ENCODE assay signal across 8 mouse cellular contexts in the genomic region with DNA sequence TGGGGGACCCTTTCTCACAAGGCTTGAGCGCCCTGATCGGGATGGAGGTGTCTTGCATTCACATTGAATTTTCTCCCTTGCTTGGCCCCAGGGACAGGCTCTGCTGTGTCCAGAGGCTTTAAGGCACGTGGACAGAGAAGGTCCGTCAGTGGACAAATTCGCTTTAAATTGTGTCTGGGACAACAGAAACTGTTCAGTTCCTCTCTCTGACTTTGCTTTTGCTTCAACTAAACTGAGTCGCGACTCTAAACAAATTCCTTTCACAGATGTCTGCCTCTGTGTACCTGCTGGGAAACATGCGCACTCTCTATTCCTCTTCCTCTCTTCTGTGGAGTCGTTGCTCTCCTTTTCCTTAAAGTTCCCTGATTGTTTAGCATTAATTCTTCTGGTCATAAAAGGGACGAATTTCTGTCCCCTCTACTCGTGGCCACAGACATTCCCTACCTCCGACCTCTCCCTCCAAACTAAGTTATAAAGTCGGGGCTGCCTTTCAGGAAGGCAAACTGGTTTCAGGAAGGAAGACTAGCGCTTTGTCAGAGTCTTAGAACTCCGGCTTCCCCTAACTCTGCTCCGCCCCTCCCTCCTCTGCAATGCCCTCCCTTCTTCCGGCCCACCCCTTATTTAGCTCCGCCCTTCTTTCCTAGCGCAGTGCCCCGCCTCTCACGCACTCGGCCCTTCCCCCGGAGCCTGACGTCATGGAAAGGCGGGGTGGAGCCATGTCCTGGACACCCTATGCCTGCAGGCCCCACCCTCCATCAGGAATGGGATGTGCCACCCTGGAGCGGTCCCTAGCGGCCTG. TPM values are rescaled to one million over a fixed set of nuclear protein-coding genes. Genes with fewer than 3 reads are reported as not detected.
DNase-seq lines count a peak whose midpoint lies in the region; ATAC-seq and TF ChIP-seq lines count a peak whose summit lies in the region.

No protein-coding gene starts in this region.

- peaks cover 39% of the 10 kb centered on the region for H3K4me1 ChIP-seq in erythroblast, embryonic 14.5 days (ENCODE audit: control insufficient read depth)
- H3K4me1 ChIP-seq in heart, embryonic 13.5 days, result peaks cover 59% of the 10 kb centered on the region
- H3K4me1 ChIP-seq in liver, embryonic 12.5 days, result peaks cover 73% of the 10 kb centered on the region
- H3K4me1 ChIP-seq in stomach, embryonic 15.5 days, result peaks cover 32% of the 10 kb centered on the region

- ATAC-seq in heart, embryonic 13.5 days (ENCODE audit: extremely low read depth, insufficient number of reproducible peaks, low FRiP score, low TSS enrichment), result peak; percentile 98
- peak; percentile 98 for ATAC-seq in liver, embryonic 12.5 days
- ATAC-seq in stomach, embryonic 15.5 days (ENCODE audit: insufficient read depth, low FRiP score, low read depth), result peak; percentile 96

- no peaks in the 10 kb centered on the region for H3K9me3 ChIP-seq in erythroblast, embryonic 14.5 days (ENCODE audit: control insufficient read depth, low read length)
- no peaks in the 10 kb centered on the region for H3K9me3 ChIP-seq in heart, embryonic 13.5 days
- H3K9me3 ChIP-seq in liver, embryonic 12.5 days (replicated peaks), result no peaks in the 10 kb centered on the region
- H3K9me3 ChIP-seq in stomach, embryonic 15.5 days, result no peaks in the 10 kb centered on the region

- peak overlapping the region; percentile 76 for H3K4me2 ChIP-seq in heart, embryonic 13.5 days
- H3K4me2 ChIP-seq in liver, embryonic 12.5 days, result peak overlapping the region; percentile 73
- peak overlapping the region; percentile 74 for H3K4me2 ChIP-seq in stomach, embryonic 15.5 days

- TF ChIP-seq POLR2A in brain, embryonic 14.5 days (IDR thresholded peaks at IDR 0.05; ENCODE audit: borderline replicate concordance, extremely low read depth, insufficient read depth, insufficient read length, poor library complexity, severe bottlenecking), result peak; percentile 68; the same call in 1 of the 2 replicates

- no peaks in the 10 kb centered on the region for H3K36me3 ChIP-seq in erythroblast, embryonic 14.5 days (ENCODE audit: control insufficient read depth)
- H3K36me3 ChIP-seq in heart, embryonic 13.5 days, result no peaks in the 10 kb centered on the region
- no peaks in the 10 kb centered on the region for H3K36me3 ChIP-seq in liver, embryonic 12.5 days
- no peaks in the 10 kb centered on the region for H3K36me3 ChIP-seq in stomach, embryonic 15.5 days

- H3K9ac ChIP-seq in heart, embryonic 13.5 days, result peak overlapping the region; percentile 81
- H3K9ac ChIP-seq in liver, embryonic 12.5 days, result peak overlapping the region; percentile 71
- H3K9ac ChIP-seq in stomach, embryonic 15.5 days, result peak overlapping the region; percentile 30; the same call in 1 of the 2 replicates

- TF ChIP-seq CTCF in brain, embryonic 14.5 days (IDR thresholded peaks at IDR 0.05; ENCODE audit: borderline replicate concordance, extremely low read depth, insufficient read depth, insufficient read length), result peak; percentile 61

- peak; percentile 99 for DNase-seq in B cell, adult 2 months
- DNase-seq in brain, embryonic 14.5 days (ENCODE audit: low read depth), result peak; percentile 99
- peak; percentile 100 for DNase-seq in kidney, postnatal 10 days
- peak; percentile 95 to 97 for DNase-seq in natural killer cell, adult 2 months (ENCODE audit: low spot score in 2 of 2)

- H3K4me3 ChIP-seq in erythroblast, embryonic 14.5 days (replicated peaks), result peak overlapping the region; percentile 71
- H3K4me3 ChIP-seq in heart, embryonic 13.5 days, result peak overlapping the region; percentile 54
- H3K4me3 ChIP-seq in liver, embryonic 12.5 days, result peak overlapping the region; percentile 59
- peak overlapping the region; percentile 40 for H3K4me3 ChIP-seq in stomach, embryonic 15.5 days (replicated peaks)

- H3K27ac ChIP-seq in heart, embryonic 13.5 days (replicated peaks), result peak overlapping the region; percentile 86
- peak overlapping the region; percentile 80 for H3K27ac ChIP-seq in liver, embryonic 12.5 days
- H3K27ac ChIP-seq in stomach, embryonic 15.5 days, result peak overlapping the region; percentile 92

- WGBS in heart, embryonic 13.5 days, result 4% methylated on average over 27 of the region's 27 CpGs
- 3% methylated on average over 27 of the region's 27 CpGs for WGBS in liver, embryonic 12.5 days (ENCODE audit: insufficient replicate concordance)
- 2% methylated on average over 27 of the region's 27 CpGs for WGBS in stomach, embryonic 15.5 days

- no peaks in the 10 kb centered on the region for H3K27me3 ChIP-seq in erythroblast, embryonic 14.5 days (ENCODE audit: control insufficient read depth)
- no peaks in the 10 kb centered on the region for H3K27me3 ChIP-seq in heart, embryonic 13.5 days (replicated peaks)
- no peaks in the 10 kb centered on the region for H3K27me3 ChIP-seq in liver, embryonic 12.5 days (replicated peaks)
- H3K27me3 ChIP-seq in stomach, embryonic 15.5 days (replicated peaks), result no peaks in the 10 kb centered on the region

RNA-seq across cellular contexts. Expression of gene Itpkb, which starts 56.9 kb away (rescaled TPM):
- polyA plus RNA-seq in brain, embryonic 14.5 days (2012; rRNA removed), result 3.0 and 6.3 TPM in 2 replicates
- 0.03 and 0.04 TPM in 2 replicates for polyA plus RNA-seq in erythroblast, embryonic 14.5 days (2012)
- polyA plus RNA-seq in heart, embryonic 13.5 days (2015; fragmentation: Nextera tagmentation; extraction: Ambion mirVana), result 5.0 and 5.1 TPM in 2 replicates
- polyA plus RNA-seq in liver, embryonic 12.5 days (2016; fragmentation: Nextera tagmentation; extraction: Ambion mirVana), result 4.0 and 4.3 TPM in 2 replicates
- 8.9 and 9.4 TPM in 2 replicates for polyA plus RNA-seq in stomach, embryonic 15.5 days (2015; fragmentation: Nextera tagmentation; extraction: Ambion mirVana)

Comparison
In these comparisons a context has a peak if more than half of its experiments do, and no peak if none do; other contexts are left out.
1. Peak in every context shown above with its lines: DNase-seq, ATAC-seq, H3K4me3 ChIP-seq and H3K27ac ChIP-seq.
2. H3K9ac ChIP-seq: peak in every context shown above with its lines; median percentile 81 in heart, embryonic 13.5 days; 71 in liver, embryonic 12.5 days; 30 in stomach, embryonic 15.5 days.